Mouse (Mus musculus): Measurements from ENCODE around the gene Lhx2.

Gene Lhx2

DNA sequence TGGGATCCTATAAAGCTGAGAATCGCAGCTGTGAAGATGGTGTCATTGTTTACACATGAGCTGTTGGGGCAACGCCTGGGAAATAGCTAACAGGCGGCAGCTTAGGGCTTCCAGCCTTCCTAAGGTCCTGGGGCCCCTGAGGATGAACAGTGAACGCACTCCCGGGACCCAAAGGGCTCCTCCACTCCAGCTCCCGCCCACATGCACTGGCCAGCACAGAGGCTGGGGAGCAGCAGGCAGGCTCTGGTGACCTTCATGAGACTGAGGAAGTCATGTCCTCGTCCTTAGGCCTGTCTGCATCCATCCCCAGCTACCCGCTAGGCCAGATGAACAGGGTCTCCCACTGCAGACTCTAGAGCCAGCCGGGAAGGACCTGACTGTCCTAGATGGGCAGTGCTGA lies 27.9 kb downstream of the Lhx2 start:
- DNase-seq: no peak

DNA sequence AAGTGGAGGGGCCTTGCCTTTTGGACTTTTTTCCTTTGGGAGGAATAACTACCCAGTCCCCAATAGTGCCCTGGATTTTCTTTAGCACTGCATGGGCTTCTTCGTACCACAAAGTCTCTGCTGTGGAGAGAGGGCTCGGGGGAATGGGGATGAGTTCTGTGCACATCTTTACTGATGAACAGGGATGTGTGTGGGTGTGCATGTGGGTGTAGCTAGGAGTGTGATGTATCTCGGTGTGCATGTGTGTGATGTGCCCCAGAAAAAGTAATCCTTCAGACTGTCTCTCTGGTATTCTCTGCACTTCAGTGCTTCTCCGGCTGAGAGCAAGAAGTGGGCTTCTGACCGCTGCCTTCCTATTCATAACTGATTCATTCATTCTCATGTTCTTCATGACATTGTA lies 28.8 kb downstream of the Lhx2 start:
- no peak for DNase-seq

DNA sequence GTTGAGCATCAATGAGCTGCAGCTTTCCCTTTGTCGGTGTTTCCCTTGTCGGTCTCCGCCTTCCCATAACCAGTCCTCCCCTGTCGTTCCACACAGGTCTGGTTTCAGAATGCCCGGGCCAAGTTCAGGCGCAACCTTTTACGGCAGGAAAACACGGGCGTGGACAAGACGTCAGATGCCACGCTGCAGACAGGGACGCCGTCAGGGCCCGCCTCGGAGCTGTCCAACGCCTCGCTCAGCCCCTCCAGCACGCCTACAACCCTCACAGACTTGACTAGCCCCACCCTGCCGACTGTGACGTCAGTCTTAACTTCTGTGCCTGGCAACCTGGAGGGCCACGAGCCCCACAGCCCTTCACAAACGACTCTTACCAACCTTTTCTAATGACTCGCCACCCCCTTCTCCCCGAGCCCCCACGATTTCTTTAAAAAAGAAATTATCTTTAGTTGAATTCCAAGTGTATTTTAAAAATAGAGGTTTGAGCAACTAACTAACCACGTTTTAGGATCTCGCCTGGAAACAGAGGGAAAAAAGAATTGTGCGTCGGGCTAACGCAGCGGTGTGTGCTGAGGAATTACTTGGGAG lies 29.8 kb downstream of the Lhx2 start:
- peak; percentile 21 to 43 for DNase-seq

DNA sequence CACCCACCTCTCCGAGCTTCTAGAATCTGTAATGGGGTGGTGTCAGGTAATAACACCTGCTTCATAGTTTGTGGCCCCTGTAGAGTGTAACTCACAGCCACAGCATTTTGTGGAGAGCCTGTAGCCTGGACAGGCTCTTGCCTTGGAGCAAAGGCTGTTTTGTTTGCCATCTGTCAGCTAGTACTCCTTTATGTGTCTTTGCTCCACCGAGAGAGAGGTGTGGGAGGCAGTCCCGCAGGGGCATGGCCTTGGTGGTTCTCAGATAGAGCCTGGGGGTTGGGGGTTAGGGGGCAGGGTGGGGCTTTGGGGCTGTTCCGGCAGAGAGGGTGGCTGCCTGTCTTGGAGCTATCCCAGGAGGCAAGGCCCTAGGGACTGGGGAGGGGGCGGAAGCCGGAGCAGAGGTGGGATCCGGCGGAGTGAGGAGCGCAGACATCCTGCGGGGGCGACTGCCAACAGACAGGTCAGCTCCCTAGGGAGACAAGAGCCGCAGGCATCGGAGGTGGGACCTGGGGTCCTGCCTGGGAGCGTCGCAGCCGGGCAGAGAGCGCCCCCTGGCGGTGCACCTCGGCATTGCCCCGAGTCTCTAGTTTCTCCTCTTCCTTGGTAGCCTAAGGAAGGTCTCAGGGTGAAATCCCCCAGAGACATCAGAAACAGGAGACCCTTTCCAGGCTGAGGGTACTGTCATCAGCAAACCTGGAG lies 36.7 kb downstream of the Lhx2 start:
- DNase-seq: peak; percentile 30 to 57

DNA sequence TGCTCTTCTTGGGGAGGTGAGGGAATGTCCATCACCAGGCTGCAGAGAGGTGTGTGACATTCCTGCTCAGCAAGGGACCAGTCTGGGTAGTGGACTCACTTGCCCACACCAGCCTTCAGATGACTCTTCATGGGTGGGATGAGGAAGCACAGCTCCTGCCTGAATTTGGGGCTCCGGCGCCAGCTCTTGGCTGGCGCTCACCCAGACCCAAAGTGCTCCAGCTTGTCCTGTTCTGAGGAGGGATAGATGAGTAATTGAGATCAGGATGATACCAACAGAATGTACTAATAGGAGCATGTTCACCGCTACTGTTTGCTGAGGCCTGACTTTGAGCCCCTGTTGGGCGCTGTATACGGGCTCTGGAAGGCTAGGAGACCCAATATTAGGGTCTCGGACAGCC lies 38.2 kb downstream of the Lhx2 start:
- DNase-seq: no peak

DNA sequence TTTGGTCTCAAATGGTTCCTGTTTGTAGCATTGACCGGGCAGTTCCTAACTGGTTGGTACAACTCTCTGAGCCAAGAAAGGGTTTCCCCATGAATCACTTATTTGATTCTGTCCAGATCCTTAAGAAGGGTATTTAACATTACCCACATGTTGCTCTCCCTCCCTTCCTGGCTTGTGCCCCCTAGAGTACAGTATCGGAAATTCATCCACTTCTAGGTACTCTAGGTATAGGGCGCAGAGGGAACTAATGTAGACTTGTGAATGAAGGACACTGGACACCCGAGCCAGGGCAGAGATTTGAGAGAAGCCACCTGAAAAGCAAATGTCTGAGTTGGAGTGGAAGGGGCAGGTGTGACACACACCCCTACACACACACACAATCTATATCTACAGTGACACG lies 39.3 kb downstream of the Lhx2 start:
- DNase-seq: no peak

DNA sequence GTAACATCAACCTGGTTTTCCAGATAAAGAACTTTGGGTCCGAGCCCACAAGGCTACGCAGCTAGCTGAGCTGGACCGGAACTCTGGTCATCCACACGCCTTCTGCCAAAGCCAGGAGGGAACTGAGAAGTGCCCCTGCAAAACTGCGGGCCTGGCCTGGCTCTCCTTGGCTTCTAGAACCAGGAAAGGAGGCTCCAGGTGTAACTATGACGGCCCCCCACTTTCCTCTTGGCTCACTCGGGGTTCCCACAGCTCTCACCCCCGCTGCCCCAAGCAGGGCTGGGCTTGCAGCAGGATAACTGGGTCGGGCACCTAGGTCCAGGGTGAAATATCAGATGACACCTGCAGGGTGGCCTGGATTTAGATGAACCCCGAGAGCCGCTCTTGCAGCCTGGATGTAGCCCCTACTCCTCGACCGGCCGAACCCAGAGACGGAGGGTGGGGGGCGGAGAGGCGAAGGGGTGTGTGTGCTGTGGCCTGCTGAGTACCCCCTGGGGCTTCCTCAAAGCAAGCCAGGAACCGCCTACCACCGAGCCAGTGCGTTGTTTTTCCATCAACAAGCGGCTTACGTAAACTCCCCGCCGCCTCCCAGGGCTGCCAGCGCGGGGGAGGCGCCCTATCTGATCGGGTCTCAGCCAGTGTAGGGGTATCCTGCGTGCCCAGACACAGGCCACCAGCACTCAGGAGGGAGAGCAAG lies 39.9 kb downstream of the Lhx2 start:
- peak in 1 of 2 experiments; percentile 16 for DNase-seq

DNA sequence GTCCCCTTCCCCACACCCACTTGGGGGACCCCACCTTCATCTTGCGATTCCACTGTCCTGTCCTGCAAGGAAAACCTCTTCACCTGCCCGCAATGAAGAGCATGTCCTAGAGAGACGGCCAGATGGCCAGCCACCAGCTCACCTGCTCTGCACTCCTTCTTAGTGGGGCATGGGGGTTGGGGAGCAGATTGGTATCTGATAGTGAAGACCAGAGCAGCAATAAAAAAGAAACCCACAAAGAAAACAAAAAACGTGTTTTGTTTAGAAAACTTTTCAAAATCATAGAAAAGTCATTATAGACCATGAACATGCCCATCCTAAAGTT lies 40.4 kb downstream of the Lhx2 start:
- no peak for DNase-seq

DNA sequence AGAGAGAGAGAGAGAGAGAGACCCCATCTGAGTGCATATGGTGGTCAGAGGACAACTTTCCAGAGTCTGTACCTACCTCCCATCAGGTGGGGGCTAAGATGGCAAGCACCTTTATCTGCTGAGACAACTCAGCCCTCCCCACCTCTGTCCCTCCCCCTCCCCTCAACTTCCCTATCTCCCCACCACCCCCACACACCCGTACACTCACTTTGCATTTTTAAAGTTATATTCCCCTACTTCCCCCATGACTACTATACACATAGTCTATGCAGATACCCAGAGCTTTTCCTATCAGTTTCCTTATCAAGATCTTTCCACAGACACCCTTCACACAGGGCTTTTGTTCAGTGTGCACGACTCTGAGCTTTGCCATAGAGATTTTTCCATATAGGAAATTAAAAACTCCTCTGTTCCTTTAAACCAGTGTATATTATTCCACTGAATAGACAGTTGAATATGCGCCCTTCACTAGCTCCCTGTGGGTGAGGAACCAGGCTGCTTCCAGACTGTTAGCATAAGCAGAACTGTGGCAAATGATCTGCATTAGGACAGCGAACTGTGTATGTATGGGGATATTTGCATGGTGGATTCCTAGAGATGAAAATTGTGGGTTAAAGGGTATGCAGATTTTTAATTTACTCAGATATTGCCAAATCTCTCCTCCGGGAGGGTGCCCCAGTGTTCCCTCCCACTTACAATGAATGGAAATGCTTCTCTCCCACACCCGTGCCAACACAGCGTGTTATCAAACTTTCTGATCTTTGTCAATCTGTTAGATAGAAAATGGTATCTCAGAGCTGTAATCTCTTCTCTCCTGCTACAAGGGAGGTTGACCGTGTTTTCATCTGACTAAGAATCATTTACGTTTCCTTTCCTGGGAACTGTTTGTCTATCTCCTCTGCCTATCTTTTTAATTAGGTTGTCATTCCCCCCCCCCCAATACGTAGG lies 41.3 kb downstream of the Lhx2 start:
- no peak for DNase-seq

DNA sequence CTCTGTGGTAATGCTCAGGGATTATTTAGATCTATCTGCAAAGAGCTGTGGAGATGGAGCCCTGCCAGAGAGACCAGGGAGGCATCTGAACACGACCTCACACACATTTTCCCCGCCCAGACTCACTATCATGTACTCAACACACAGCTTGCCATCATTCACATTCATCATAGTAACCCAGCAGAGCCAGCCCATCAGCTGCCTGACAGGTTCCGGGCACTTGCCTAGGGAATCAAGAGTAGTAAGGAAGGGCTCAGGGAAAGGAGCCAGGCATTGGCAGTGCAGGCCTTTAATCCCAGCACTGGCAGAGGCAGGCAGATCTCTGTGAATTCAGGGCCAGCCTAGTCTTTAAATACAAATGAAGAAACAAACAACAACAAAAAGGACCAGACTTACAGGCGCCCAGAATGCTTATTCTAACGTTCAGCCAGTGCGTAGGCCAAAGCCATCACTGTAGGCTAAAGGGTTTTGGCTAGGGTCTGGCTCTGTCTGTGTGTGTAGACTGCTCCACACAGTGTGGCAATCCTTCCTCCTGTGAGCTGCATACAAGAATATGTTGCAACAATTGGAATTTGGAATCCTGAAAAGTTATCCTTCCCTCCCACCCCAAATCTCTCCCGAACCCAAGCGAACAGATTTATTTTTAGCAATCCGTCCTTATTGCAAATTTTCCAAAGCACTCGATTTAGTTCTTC lies 48.6 kb downstream of the Lhx2 start:
- DNase-seq: no peak

DNA sequence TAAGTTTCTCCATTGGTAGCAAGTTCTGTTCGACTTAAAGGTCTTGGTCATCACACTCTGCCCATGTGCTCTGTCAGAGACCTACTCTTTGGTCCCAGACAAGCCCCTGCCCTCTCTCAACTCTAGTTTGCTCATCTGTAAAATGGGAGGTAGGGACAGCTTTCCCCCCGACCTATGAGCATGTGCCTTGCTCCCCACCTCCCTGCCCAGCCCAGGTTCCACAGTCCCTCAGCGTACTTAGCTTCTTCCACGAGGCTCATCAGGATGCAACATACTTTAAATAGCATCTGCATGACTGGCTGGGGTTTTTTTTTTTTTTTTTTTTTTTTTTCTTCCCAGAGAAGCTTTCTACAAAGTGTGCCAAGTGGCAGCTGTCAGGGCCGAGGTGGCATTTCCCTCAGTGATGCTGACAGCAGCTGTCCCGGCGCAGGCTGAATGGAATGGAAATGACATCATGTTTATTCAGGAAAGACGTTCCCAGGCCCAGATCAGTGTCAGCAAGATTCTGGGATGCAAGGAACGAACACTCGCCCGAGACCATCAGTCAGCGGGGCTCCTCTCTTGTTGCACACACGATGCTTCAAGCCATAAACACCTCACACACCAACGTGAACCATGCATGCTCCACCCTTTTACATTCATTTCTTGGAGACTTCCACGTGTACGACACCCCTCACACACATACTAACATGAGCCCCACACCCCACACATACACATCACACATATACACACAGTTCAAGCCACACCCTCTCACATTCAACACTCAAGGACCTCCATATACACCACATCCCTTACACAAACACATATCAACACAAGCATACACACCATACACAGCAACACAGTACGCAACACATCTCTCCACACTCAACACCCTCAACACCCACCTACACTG lies 56.1 kb downstream of the Lhx2 start:
- no peak for DNase-seq

DNA sequence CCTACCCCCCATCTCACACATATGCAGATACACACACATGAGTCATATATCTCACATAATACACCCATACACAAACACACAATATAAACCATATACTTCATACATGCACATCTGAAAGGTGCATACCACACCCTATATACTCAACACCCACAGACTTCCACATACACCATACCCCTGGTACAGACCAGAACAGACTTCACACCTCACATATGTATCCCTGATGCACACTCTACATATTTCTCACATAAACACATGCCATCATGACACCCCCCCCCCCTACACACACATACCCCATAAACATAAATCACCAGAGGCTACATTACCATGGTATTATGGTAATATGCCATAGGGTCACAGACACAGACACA lies 56.8 kb downstream of the Lhx2 start:
- DNase-seq: no peak

DNA sequence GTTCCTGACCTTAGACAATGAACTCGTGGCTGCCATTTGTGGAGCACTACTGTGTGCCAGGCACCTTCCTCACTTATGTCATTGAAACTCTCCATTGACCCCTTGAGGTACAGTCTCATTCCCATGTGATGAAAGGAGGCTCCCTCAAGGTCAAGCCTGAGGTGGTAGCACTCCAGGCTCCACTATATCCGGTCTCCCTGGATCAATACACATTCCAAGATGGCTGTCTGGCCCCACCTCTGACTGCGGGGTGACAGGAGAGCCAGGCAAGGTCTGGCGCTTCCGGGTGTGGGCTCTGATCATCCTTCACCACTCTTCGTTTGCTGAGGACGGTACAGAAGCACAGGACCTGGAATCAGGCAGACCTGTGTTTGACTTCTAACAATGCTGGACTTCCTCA lies 58.2 kb downstream of the Lhx2 start:
- DNase-seq: no peak

DNA sequence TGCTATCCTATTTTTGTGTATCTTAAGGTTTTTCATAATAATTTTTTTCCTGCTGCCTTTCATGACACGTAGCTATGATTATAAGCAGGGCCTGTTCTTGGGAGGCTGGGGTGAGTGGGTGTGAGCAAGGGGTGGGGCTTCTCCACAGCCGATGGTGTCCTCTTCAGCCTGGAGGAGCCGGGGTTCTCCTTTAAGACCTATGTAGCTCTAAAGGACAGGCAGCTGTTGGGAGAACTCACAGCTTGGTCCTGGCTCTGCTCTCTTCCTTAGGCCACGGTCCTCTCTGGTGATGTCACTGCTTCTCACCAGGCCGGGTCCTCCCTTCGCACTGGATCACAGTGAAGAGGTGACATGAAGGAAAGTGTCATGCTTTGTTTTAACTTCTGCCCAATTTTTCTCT lies 58.8 kb downstream of the Lhx2 start:
- DNase-seq: no peak

DNA sequence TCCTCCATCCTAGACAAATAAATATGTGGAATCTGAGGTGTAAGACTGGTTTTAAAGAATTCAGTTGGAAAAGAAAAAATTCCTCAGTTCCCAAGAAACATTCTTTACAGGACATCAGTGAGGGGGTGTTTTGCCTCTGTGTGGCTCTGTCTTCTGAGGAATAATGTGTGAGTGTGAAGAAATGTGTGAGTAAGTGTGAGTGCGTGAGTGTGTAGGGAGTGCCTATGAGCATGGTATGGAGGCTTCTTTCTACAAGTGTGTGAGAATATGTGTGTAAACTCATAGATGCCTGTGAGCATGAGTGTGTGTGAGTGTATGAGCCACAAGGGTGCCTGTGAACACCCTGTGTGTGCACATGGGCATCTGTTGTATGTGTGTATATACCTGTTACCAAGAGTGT lies 63.5 kb downstream of the Lhx2 start:
- no peak for DNase-seq

DNA sequence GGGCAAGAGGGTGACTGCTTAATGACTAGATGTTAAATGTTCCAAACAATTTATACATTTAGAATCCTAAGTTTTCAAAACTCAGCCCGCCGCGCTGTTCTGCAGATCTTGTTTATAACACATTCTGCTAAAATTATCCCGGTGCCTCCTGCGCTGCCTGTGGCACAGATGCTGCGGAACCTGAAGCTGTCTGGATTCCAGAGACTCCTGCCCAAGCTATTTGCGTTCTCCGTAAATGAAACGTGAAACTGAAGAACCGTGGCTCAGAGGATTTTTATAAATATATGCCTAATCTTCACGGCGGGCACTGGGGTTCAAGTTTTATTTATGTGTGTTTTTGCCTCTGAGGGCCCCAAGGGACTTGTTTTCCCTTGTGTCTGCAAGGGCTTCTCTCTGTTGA lies 64.2 kb downstream of the Lhx2 start:
- no peak for DNase-seq

DNA sequence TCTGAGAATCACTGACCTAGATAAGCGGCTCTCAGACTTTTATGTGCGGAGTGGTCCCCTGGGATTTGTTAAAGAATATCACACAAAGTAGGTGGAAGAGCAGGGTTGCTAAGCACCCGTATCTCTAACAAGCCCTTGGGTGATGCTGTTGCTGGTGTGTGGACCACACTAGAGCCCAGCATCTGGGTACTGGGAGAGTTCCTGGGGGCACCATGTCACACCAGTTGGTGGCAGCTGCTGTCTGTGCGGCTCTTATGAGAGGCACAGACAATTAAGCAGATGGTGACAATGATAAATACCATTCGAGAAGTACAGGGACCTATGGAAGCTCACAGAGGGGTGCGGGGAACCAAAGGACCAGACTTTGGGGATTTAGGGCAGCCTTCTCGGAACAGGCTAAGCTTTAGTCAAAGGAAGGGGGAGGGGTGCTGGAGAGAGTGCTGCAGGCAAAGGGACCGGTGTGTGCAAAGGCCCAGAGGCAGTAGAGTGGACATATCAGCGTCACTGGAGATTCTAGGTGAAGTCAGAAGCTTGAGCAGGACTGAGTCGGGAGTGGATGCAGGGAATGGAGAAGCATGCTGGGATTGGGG lies 65.0 kb downstream of the Lhx2 start:
- DNase-seq: no peak

DNA sequence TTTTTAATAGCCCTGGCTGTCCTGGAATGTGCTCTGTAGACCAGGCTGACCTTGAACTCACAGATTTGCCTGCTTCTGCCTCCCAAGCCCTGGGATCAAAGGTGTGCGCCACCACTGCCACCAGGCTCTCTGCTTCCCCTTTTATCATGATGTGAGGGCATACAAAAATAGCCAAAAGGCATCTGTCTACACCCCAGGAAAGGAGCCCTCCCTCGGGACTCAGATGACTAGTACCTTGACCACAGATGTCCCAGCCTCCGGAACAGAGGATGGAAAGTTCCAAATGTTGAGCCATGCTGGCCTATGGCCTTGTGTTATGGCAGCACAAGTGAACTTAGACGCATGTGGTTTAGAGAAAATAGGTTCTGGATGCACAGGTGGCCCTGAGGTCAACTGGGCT lies 66.3 kb downstream of the Lhx2 start:
- DNase-seq: no peak

DNA sequence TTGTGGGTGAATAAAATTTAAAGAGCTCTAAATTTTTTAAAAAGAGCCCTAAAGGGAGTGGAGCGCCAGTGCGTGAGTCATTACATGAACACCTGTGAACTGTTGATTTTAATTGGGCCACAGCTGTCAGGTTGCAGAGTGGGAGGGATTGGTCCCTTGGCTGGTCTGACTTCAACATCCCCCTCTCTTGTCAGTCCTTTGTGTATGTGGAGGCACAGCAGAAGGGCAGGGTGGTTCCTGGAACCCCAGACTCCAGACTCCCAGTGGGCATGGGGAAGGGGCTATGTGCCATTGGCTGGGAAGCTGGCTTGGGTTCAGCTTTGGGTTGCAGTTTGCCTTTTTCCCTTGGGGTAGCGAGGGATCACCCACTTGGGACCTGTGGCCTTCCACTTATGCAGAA lies 70.2 kb downstream of the Lhx2 start:
- no peak for DNase-seq

DNA sequence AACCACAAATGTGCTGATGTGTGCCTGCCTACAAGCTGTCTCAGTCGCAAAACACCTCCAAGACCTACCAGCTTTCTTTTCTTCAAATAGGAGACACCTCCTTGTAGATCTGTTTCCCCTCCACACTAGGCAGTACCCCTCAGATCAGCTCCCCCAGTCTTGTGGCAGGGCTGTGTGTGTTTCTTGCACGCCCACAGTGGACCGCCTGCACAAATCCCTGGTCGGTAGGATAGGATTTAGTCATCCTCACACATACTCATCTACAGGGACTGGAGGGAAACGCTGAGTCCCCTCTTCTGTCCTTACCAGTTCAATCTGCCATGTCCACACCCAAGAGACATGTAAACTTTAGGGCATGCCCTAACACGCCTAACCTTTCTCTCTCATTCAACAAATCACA lies 71.1 kb downstream of the Lhx2 start:
- DNase-seq: no peak

DNA sequence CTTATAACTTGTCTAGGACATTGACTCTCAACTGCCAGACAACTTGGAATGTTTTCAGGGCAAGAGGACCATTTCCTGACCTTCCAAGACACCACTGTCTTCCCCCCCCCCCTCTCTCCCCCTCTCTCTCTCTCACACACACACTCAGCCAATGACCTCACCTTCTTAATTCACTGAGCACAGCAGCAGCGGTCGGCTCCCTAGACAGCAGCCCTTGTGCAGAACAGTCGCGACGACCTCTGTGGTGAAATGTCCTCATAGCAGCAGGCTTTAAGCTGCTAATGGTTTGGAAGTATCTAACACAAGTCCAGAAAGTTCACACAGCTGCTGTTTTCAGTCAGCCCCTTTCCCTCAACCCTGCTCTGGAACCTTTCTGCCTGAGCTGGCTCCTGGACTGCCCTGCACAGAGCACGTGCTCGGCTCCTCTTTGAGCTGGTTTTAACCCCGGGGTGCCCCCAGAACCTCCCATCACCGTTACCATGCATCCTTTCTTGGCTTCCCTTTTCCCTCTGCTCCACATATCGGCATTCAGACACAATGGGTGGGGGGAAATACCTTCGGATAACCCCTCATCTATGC lies 73.6 kb downstream of the Lhx2 start:
- DNase-seq: no peak
